Mouse (Mus musculus) cerebellum, adult 2 months (tissue): ENCODE measurements at regions not wholly inside any gene's neighbourhood (a gene's known extent, or its start where the extent isn't known, plus 50 kb on each side); places are given as distances from the start of the nearest gene placed in this dataset.

Source experiments
- DNase-seq, 2 experiments: peaks; one replicate each; pipeline ENCODE4 v3.0.0; 2021
- H3K27ac ChIP-seq: fragments of 200-500 bp; 2 replicates; pipeline ENCODE4 v1.5.1; 2012; ENCODE audit warnings: low read length, control low read depth, inconsistent platforms; ENCODE audit not compliant: insufficient read depth
- H3K27me3 ChIP-seq: fragments of 200-500 bp; 2 replicates; pipeline ENCODE4 v1.6.1; 2012; ENCODE audit warnings: inconsistent platforms, mild to moderate bottlenecking, low read length, moderate library complexity; ENCODE audit not compliant: control insufficient read depth, insufficient read depth
- H3K4me1 ChIP-seq: fragments of 200-500 bp; 2 replicates; pipeline ENCODE4 v1.6.1; 2011; ENCODE audit warnings: low read length; ENCODE audit not compliant: control insufficient read depth, insufficient read depth
- H3K4me3 ChIP-seq: fragments of 200-500 bp; replicated peaks from 2 replicates; pipeline ENCODE3; 2011; ENCODE audit warnings: mild to moderate bottlenecking, low read depth, low read length, control low read depth; ENCODE audit not compliant: insufficient read depth
- CTCF ChIP-seq: fragments of 200-500 bp; IDR thresholded peaks from 2 replicates; pipeline ENCODE4 v1.5.1; 2011; ENCODE audit warnings: low read depth, mild to moderate bottlenecking, control low read depth, low read length, moderate library complexity, borderline replicate concordance; ENCODE audit not compliant: insufficient read depth
- POLR2A ChIP-seq: fragments of 200-500 bp; IDR thresholded peaks from 2 replicates; pipeline ENCODE4 v1.6.1; 2011; ENCODE audit warnings: low read length, control low read depth, borderline replicate concordance; ENCODE audit not compliant: insufficient read depth
- WGBS: fragments of 180-500 bp; shearing (Covaris S2); methylation state at CpG from one replicate; pipeline ENCODE4 v1.1.7; 2018; 5-methylcytosine and 5-hydroxymethylcytosine counted together

- Histone ChIP-seq H3K4me3 (no peak overlapping the region), H3K4me1 (no peaks in the 10 kb centered on the region), H3K27ac (no peak overlapping the region), H3K27me3 (no peaks in the 10 kb centered on the region)
- WGBS: 78% methylated on average over 7 of the region's 7 CpGs
- TF ChIP-seq CTCF (no peak), POLR2A (no peak)
- DNase-seq: no peak
These were observed 133.8 kb upstream of the Atxn1 start for GRCm38 (mm10) chr13:46098621-46099020.

DNA sequence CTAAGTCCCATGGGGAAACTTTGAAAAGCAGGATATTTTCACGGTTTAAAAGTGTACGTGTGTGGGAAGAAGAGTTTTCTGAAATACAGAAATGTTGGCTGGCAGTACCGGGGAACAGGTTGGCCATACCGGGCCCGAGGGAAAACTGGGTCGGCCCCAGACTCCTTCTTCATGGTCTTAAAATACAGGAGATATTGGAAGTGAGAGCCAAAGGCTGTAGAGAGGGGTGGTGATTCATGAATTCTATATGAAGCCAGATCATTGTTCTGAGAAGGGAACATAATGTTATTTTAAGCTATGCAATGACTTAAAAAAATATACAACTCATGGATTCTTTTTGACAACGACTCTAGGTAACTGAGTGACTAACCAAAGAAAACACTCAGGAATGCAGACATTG is 133.3 kb upstream of the Atxn1 start:
- TF ChIP-seq POLR2A: no peak
- TF ChIP-seq CTCF: no peak
- DNase-seq: no peak

GRCm38 (mm10) chr13:46096968-46097367 is 132.2 kb upstream of the Atxn1 start:
- H3K27me3 ChIP-seq: no peaks in the 10 kb centered on the region
- no peak for DNase-seq
- 7% methylated on average over 5 of the region's 5 CpGs for WGBS
- no peak overlapping the region for H3K27ac ChIP-seq
- TF ChIP-seq POLR2A: no peak
- TF ChIP-seq CTCF: no peak
- no peaks in the 10 kb centered on the region for H3K4me1 ChIP-seq
- no peak overlapping the region for H3K4me3 ChIP-seq

More for the DNA sequence above, 133.3 kb upstream of the Atxn1 start:
- H3K4me3 ChIP-seq: no peak overlapping the region
- no peak overlapping the region for H3K27ac ChIP-seq
- 42% methylated on average over 7 of the region's 7 CpGs for WGBS
- H3K27me3 ChIP-seq: no peaks in the 10 kb centered on the region
- no peaks in the 10 kb centered on the region for H3K4me1 ChIP-seq

DNA sequence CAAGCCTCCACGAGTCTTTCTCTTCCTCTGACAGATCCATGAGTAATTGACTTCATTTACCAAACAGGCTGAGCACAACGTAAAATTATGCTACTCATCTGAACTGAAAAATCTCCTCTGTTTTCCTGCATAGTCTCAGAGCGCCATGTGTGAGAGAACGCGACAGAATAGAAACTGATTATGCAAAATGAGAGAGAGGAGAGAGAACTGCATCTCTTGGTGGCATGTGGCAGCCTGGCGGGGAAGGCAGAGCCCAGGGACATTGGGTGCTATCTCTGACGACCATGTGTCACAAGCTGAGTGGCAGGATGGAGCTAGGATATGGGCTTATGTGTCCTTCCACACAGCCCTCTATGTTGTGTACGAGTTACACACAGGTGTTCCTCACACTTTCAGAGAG is 131.6 kb upstream of the Atxn1 start:
- TF ChIP-seq POLR2A: no peak
- no peak for TF ChIP-seq CTCF
- DNase-seq: no peak
- no peak overlapping the region for H3K27ac ChIP-seq
- 69% methylated on average over 8 of the region's 8 CpGs for WGBS
- H3K4me3 ChIP-seq: no peak overlapping the region
- no peaks in the 10 kb centered on the region for H3K27me3 ChIP-seq
- no peaks in the 10 kb centered on the region for H3K4me1 ChIP-seq

DNA sequence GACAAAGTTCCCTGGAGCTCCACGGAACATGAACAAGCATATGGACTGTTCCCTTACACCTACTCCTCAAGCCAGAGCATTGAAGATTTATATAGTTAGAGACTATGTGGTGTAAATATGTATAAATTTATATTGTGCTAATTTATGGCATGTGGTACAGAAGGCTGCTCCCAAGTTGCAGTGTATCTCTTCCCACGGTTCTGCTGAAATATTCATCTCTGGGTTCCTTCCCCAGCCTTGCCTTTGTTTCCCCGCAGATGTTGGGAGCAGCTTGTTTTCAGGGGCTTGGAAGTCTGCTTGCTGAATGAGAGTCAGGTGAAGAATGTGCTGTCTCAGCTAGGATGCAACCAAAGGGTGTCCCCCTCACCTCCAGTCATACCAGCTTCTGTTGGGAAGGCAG is 128.0 kb upstream of the Atxn1 start:
- DNase-seq: no peak
- Histone ChIP-seq H3K27ac (no peak overlapping the region), H3K27me3 (no peaks in the 10 kb centered on the region), H3K4me3 (no peak overlapping the region), H3K4me1 (no peaks in the 10 kb centered on the region)
- 86% methylated on average over 3 of the region's 3 CpGs for WGBS
- TF ChIP-seq CTCF (no peak), POLR2A (no peak)

GRCm38 (mm10) chr13:46091109-46091508 is 126.3 kb upstream of the Atxn1 start:
- 81% methylated on average over 5 of the region's 5 CpGs for WGBS
- no peak for DNase-seq
- H3K27ac ChIP-seq: no peak overlapping the region
- H3K4me1 ChIP-seq: no peaks in the 10 kb centered on the region
- no peaks in the 10 kb centered on the region for H3K27me3 ChIP-seq
- no peak overlapping the region for H3K4me3 ChIP-seq
- TF ChIP-seq POLR2A (no peak), CTCF (no peak)

DNA sequence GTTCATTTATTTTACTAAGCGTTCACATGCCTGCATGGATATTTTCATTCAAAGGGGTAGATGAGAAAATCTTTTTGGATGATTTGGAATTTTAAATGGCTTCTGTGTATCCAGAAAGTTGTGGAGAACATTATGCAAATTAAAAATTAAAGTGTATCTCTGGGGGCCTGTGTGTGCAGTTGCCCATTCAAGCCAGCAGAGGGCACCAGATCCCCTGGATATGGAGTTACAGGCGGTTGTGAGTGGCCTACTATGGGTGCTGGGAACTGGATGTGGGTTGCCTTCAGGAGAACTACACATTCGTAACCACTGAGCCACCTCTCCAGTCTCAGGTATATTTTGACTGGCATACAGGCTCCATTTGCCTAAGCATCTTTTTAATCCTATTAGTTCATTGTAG is 123.4 kb upstream of the Atxn1 start:
- WGBS: 92% methylated on average over 3 of the region's 3 CpGs
- TF ChIP-seq CTCF: no peak
- TF ChIP-seq POLR2A: no peak
- no peak for DNase-seq
- Histone ChIP-seq H3K27me3 (no peaks in the 10 kb centered on the region), H3K27ac (no peak overlapping the region), H3K4me1 (no peaks in the 10 kb centered on the region), H3K4me3 (no peak overlapping the region)

GRCm38 (mm10) chr13:46087663-46088062 is 122.9 kb upstream of the Atxn1 start:
- 94% methylated on average over 4 of the region's 4 CpGs for WGBS
- Histone ChIP-seq H3K27me3 (no peaks in the 10 kb centered on the region), H3K4me3 (no peak overlapping the region), H3K27ac (no peak overlapping the region), H3K4me1 (no peaks in the 10 kb centered on the region)
- TF ChIP-seq POLR2A (no peak), CTCF (no peak)
- DNase-seq: no peak

DNA sequence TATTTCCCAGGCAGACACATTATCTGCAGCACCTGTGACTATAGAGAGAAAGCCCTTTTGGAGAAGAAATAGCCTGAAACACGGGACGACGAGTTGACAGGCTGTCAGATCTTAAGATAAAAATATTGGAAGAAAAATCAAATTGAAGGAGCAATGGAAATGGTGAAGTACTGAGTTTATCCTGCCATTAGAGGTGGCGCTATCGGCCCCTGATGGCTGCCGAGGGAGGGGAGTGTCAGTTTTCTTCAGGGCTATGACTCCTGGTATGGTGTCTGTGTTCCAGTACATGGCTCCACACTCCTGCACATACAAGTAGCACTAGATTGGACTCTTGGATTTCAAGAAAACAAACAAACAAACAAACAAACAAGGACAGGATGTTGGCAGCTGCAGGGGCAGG is 112.1 kb upstream of the Atxn1 start:
- WGBS: 85% methylated on average over 6 of the region's 6 CpGs
- Histone ChIP-seq H3K4me1 (no peaks in the 10 kb centered on the region), H3K27ac (no peak overlapping the region), H3K4me3 (no peak overlapping the region), H3K27me3 (no peaks in the 10 kb centered on the region)
- no peak for DNase-seq
- TF ChIP-seq CTCF: no peak
- no peak for TF ChIP-seq POLR2A
